Mouse (Mus musculus) left cerebral cortex, postnatal 36 days (tissue): ENCODE measurements around the gene Fam76a. TPM values are rescaled to one million over a fixed set of nuclear protein-coding genes. Genes with fewer than 3 reads are reported as not detected.
"Not testable (repeated sequence)": the region's sequence is repeated elsewhere in the genome, so short reads cannot be mapped to it uniquely, and the experiment has no call there.

Source experiments
- DNase-seq, 2 experiments: peaks; one replicate each; pipeline ENCODE4 v3.0.0; 2021 to 2022; ENCODE audit warnings: low spot score in 2 of 2, mixed read lengths in 1 of 2
- intact Hi-C: fragments of 180-260 bp; cut with DNase I; formaldehyde crosslinking; loops from one replicate; pipeline ENCODE4 v1.15.1; 2025
- total RNA-seq, 2 experiments: library from RNA; stranded (reverse); gene quantifications; 2 replicates each; pipeline ENCODE4 v1.2.3; 2021

The Fam76a gene
- total RNA-seq, 2 experiments from 2014 or later = 49.9 to 57.7 TPM

- intact Hi-C loops = loop anchor here (10.0 kb wide), 2 partner anchors 168 to 268 kb away; partner anchors contain the start of genes Cd164l2 and Gpr3
- peak; percentile 38 to 39 for DNase-seq
Measured at GRCm38 (mm10) chr4:132946047-132947001, 24.0 kb upstream of the Fam76a start.

- intact Hi-C loops = loop anchor here (1.0 to 10.0 kb wide), 3 partner anchors 60 to 269 kb away; partner anchors contain the start of genes Cd164l2 and Gpr3
- peak; percentile 81 to 86 for DNase-seq
Measured at GRCm38 (mm10) chr4:132945261-132946046, 23.1 kb upstream of the Fam76a start.

- no peak for DNase-seq
- intact Hi-C loops = loop anchor here (1.0 to 10.0 kb wide), 3 partner anchors 61 to 270 kb away; partner anchors contain the start of genes Cd164l2 and Gpr3
Measured at GRCm38 (mm10) chr4:132944776-132945175, 22.4 kb upstream of the Fam76a start.

- intact Hi-C loops = loop anchor here (10.0 kb wide), 2 partner anchors 171 to 271 kb away; partner anchors contain the start of genes Cd164l2 and Gpr3
- DNase-seq = no peak
Measured at GRCm38 (mm10) chr4:132944106-132944505, 21.7 kb upstream of the Fam76a start.

- DNase-seq = no peak
- intact Hi-C loops = loop anchor here (10.0 kb wide), 2 partner anchors 172 to 272 kb away; partner anchors contain the start of genes Cd164l2 and Gpr3
Measured at GRCm38 (mm10) chr4:132943088-132943487, 20.7 kb upstream of the Fam76a start.

GRCm38 (mm10) chr4:132941012-132941729, 18.8 kb upstream of the Fam76a start:
- no peak for DNase-seq
- intact Hi-C loops = loop anchor here (10.0 kb wide), 2 partner anchors 174 to 274 kb away; partner anchors contain the start of genes Cd164l2 and Gpr3

GRCm38 (mm10) chr4:132939421-132940127, 17.2 kb upstream of the Fam76a start:
- DNase-seq = no peak
- intact Hi-C loops = loop anchor here (10.0 kb wide), 2 partner anchors 175 to 275 kb away; partner anchors contain the start of genes Cd164l2 and Gpr3

- DNase-seq = peak; percentile 63 to 70
- intact Hi-C loops = no loop called here
Measured at GRCm38 (mm10) chr4:132938181-132938941, 16.0 kb upstream of the Fam76a start.

GRCm38 (mm10) chr4:132934639-132935038, 12.3 kb upstream of the Fam76a start:
- DNase-seq = no peak

GRCm38 (mm10) chr4:132932752-132933404, 10.5 kb upstream of the Fam76a start:
- intact Hi-C loops = no loop called here
- peak in 1 of 2 experiments; percentile 23 for DNase-seq

More at GRCm38 (mm10) chr4:132934639-132935038, 12.3 kb upstream of the Fam76a start:
- intact Hi-C loops = no loop called here

GRCm38 (mm10) chr4:132930784-132931183, 8.4 kb upstream of the Fam76a start:
- no peak for DNase-seq
- intact Hi-C loops = no loop called here

- intact Hi-C loops, DNase-seq: not testable (repeated sequence)
Measured at GRCm38 (mm10) chr4:132926520-132926919, 4.2 kb upstream of the Fam76a start.

GRCm38 (mm10) chr4:132922061-132922530, 262 bp downstream of the Fam76a start:
- no peak for DNase-seq
- intact Hi-C loops = loop anchor here (5.0 kb wide), 2 partner anchors 40 to 80 kb away; partner anchors contain the start of genes Ppp1r8 and Stx12

- intact Hi-C loops = loop anchor here (5.0 kb wide), 2 partner anchors 39 to 79 kb away; partner anchors contain the start of genes Ppp1r8 and Stx12
- no peak for DNase-seq
Measured at GRCm38 (mm10) chr4:132921488-132921887, 870 bp downstream of the Fam76a start.

GRCm38 (mm10) chr4:132920171-132920570, 2.2 kb downstream of the Fam76a start:
- DNase-seq = no peak
- intact Hi-C loops = loop anchor here (5.0 kb wide), 2 partner anchors 38 to 78 kb away; partner anchors contain the start of genes Ppp1r8 and Stx12

- DNase-seq, intact Hi-C loops: not testable (repeated sequence)
Measured at GRCm38 (mm10) chr4:132918493-132918892, 3.9 kb downstream of the Fam76a start.

GRCm38 (mm10) chr4:132912156-132912555, 10.2 kb downstream of the Fam76a start:
- intact Hi-C loops = no loop called here

More at GRCm38 (mm10) chr4:132912156-132912555, 10.2 kb downstream of the Fam76a start:
- DNase-seq = no peak
